Mouse (Mus musculus) adrenal gland, adult 18-20 months (tissue): ENCODE results near the gene Cldn3. TPM values are rescaled to one million over a fixed set of nuclear protein-coding genes. Genes with fewer than 3 reads are reported as not detected.

ENCODE experiments used
- DNase-seq, 2 experiments: peaks; one replicate each; pipeline ENCODE4 v3.0.0; 2021 to 2022; ENCODE audit warnings: low spot score in 2 of 2
- total RNA-seq, 2 experiments: library from RNA; stranded (reverse); gene quantifications; 1 replicate in 1 of 2; 2 replicates in 1 of 2; pipeline ENCODE4 v1.2.3; 2021

The Cldn3 gene
- total RNA-seq, 2 experiments from 2014 or later: 0.50 to 0.54 TPM

DNA sequence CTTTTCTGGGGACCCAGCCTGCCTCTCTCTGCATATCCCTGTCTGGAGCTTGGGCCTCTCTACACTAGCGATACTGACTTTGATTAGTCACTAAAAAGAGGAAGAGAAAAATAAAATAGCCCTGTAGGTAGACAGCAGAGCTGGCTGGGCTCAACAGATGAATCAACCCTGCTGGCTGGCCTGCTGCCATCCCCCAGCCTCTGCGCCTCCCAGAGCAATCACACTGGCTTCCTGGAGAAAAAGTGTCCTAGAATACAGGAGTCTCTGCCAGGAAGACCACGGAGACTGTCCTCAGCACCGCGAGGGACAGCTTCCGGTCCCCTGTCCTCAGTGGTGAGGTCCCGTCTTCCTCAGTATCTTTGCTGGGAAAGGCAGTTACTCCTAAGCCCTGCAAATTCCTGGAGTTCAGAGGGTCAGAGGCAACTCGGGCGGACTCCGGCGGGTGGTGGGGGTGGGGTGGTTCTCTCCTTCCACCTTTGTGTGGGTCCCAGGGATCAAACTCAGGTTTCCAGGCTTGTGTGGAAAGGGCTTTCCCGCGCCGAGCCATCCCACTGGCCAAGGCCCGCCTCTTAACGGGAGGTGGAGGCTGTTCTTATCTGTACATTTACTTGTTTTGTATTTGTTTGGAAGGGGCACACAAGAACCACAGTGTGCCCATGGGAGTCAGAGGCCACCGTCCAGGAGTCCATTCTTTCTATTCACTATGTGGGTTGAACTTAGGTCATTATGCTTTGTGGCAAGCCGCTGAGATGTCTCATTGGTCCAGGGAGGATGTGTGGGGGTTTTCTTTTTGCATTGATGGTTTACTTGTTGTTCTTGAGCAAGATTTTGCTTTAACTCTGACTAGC, 43.2 kb downstream of the Cldn3 start:
- DNase-seq: peak; percentile 65 to 69

DNA sequence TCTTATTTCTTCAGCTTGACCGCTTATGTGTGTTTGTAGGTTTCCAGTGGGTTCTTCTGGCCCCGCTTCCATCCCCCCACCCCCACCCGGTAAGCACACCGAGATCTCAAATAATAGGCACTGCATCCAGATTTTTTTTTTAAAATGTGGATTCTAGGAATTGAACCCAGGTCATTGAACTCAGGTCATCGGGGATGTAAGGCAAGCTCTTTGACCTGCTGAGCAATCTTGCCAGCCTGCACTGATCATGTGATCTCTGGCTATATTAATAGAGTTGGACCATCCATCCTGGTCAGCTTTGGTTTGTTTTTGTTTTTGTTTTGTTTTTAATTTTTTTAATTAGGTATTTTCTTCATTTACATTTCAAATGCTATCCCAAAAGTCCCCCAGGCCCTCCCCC, 46.6 kb downstream of the Cldn3 start:
- no peak for DNase-seq

DNA sequence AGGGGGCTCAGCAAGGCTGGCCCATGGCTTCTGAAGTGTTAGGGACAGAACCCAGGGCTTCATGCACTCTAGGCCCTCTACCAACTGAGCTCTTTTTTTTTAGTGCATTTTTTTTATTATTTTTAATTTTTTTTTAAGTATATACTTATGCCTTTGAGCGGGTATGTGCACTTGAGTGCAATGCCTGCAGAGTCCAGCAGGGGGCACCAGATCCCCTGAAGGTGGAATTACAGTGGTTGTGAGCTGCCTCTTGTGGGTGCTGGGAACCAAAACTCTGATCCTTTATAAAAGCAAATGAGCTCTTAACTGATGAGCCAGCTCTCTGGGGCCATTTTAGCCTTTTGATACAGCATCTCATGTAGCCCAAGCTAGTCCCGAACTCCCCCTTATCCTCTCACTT, 48.6 kb downstream of the Cldn3 start:
- DNase-seq: no peak

DNA sequence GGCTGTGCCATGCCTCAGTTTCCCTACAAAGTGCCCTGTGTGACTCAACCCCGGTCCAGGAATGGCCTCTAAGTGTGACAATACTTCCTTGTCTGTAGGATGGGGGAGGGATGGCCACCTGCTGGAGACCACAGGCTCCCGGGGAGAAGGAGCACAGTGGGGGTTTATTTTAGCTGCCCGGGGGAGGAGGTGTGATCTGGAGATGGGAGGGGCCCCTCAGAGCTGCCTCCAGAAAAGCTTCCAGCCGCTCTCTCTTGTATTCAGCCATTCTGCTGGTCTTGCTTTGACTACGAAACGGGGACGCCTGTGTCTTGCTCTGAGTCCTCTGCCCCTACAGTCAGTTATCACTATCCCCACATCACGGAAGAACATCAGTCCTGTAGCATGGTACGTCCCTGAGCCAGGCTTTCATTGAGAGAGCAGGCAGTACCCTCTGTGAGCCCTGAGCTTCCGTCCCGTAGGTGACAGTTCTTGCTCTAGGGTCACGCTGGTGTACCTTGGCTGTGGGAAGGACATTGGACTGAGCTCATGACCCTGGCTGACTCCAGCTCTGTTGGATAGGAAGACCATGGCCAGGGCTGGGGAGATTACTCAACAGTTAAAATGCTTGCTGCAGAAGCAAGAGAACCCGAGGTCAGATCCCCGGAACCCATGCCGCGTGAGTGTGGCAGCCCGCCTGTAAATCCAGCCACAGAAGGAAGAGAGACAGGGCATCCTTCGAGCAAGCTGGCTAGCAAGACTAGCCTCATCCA, 49.8 kb downstream of the Cldn3 start:
- DNase-seq: no peak

Other genes with a start within 250 kb of the Cldn3 start
- gene Eln, start 238.9 kb upstream of the Cldn3 start, total RNA-seq: 10 to 100 TPM in 1 of 2 experiments, 1 to 10 TPM in 1; 9.0 to 18.1 TPM
- gene Tmem270, start 79.5 kb upstream of the Cldn3 start, total RNA-seq: not detected
- not detected for gene Cldn13, start 70.7 kb upstream of the Cldn3 start, total RNA-seq
- gene Mettl27, start 53.8 kb upstream of the Cldn3 start, total RNA-seq: 10 to 100 TPM; 23.1 to 23.6 TPM
- gene Cldn4, start 39.3 kb upstream of the Cldn3 start, total RNA-seq: not detected
- gene Abhd11, start 22.9 kb downstream of the Cldn3 start, total RNA-seq: 10 to 100 TPM; 52.3 to 59.7 TPM
- 1 to 10 TPM; 6.0 to 7.2 TPM for gene Stx1a, start 37.3 kb downstream of the Cldn3 start, total RNA-seq
- gene Dnajc30, start 78.0 kb downstream of the Cldn3 start, total RNA-seq: 10 to 100 TPM; 25.8 to 30.3 TPM
- gene Bud23, start 78.7 kb downstream of the Cldn3 start, total RNA-seq: 10 to 100 TPM; 45.7 to 55.0 TPM
- 1 to 10 TPM; 1.9 to 2.5 TPM for gene Vps37d, start 92.1 kb downstream of the Cldn3 start, total RNA-seq
- gene Mlxipl, start 103.7 kb downstream of the Cldn3 start, total RNA-seq: 100 to 1,000 TPM in 1 of 2 experiments, 10 to 100 TPM in 1; 67.0 to 169 TPM
- gene Tbl2, start 163.4 kb downstream of the Cldn3 start, total RNA-seq: 10 to 100 TPM; 20.6 to 29.5 TPM
- 10 to 100 TPM; 74.1 to 77.2 TPM for gene Bcl7b, start 182.1 kb downstream of the Cldn3 start, total RNA-seq
- gene Baz1b, start 201.1 kb downstream of the Cldn3 start, total RNA-seq: 10 to 100 TPM; 79.1 to 88.7 TPM